Mouse (Mus musculus) liver, embryonic 14 days (tissue): Measurements from ENCODE around the gene Slc4a5. TPM values are rescaled to one million over a fixed set of nuclear protein-coding genes. Genes with fewer than 3 reads are reported as not detected.

ENCODE experiments used
- polyA plus RNA-seq: library from polyadenylated mRNA; depleted of rRNA; stranded (reverse); fragments of >200 nt; gene quantifications from 2 replicates; pipeline ENCODE4 v1.2.3, GENCODE M21; 2012; rRNA removed

The Slc4a5 gene
- 1.2 and 1.3 TPM in 2 replicates for polyA plus RNA-seq

GRCm38 (mm10) chr6:83219814-83220213 lies at the start of gene Slc4a5:
Slc4a5 (plus strand) TSS chr6:83219828.

GRCm38 (mm10) chr6:83325525-83326393 lies 106.1 kb downstream of the Slc4a5 start, which contains the start of the genes Mthfd2 and Mob1a:
Mthfd2 (minus strand) TSS chr6:83325908.
Mob1a (plus strand) TSS chr6:83326016.

GRCm38 (mm10) chr6:83348873-83349272 lies 129.2 kb downstream of the Slc4a5 start, which contains the start of gene Bola3:
Bola3 (plus strand) TSS chr6:83349147.

Other genes with a start within 250 kb of the Slc4a5 start
- gene Dok1, start 186.4 kb upstream of the Slc4a5 start, polyA plus RNA-seq, result 13.6 and 15.5 TPM in 2 replicates
- 1.2 and 1.5 TPM in 2 replicates for gene Loxl3, start 185.7 kb upstream of the Slc4a5 start, polyA plus RNA-seq
- gene Aup1, start 165.3 kb upstream of the Slc4a5 start, polyA plus RNA-seq, result 147 and 167 TPM in 2 replicates
- 71.6 and 81.9 TPM in 2 replicates for gene Htra2, start 164.6 kb upstream of the Slc4a5 start, polyA plus RNA-seq
- gene Dqx1, start 162.0 kb upstream of the Slc4a5 start, polyA plus RNA-seq, result 6.2 and 8.0 TPM in 2 replicates
- not detected in 2 replicates for gene Tlx2, start 149.5 kb upstream of the Slc4a5 start, polyA plus RNA-seq
- gene Pcgf1, start 142.0 kb upstream of the Slc4a5 start, polyA plus RNA-seq, result 18.8 and 20.7 TPM in 2 replicates
- 0.18 and 0.19 TPM in 2 replicates for gene Lbx2, start 133.5 kb upstream of the Slc4a5 start, polyA plus RNA-seq
- 1.0 and 1.1 TPM in 2 replicates for gene Ccdc142, start 118.2 kb upstream of the Slc4a5 start, polyA plus RNA-seq
- gene Gm42688, start 118.2 kb upstream of the Slc4a5 start, polyA plus RNA-seq, result 2.1 TPM in 2 replicates
- 55.1 and 55.3 TPM in 2 replicates for gene Mrpl53, start 110.8 kb upstream of the Slc4a5 start, polyA plus RNA-seq
- 32.2 and 34.8 TPM in 2 replicates for gene Mogs, start 104.3 kb upstream of the Slc4a5 start, polyA plus RNA-seq
- 23.2 and 27.5 TPM in 2 replicates for gene Wbp1, start 98.3 kb upstream of the Slc4a5 start, polyA plus RNA-seq
- gene Ino80b, start 94.4 kb upstream of the Slc4a5 start, polyA plus RNA-seq, result 11.3 and 11.9 TPM in 2 replicates
- gene Rtkn, start 84.4 kb upstream of the Slc4a5 start, polyA plus RNA-seq, result 9.4 and 10.2 TPM in 2 replicates
- gene Wdr54, start 63.4 kb upstream of the Slc4a5 start, polyA plus RNA-seq, result 0.29 and 0.36 TPM in 2 replicates
- 0.01 and 0.02 TPM in 2 replicates for gene 1700003E16Rik, start 63.4 kb upstream of the Slc4a5 start, polyA plus RNA-seq
- 20.0 and 20.7 TPM in 2 replicates for gene Dctn1, start 53.9 kb upstream of the Slc4a5 start, polyA plus RNA-seq
- 47.3 and 52.6 TPM in 2 replicates for gene Mthfd2, start 106.1 kb downstream of the Slc4a5 start, polyA plus RNA-seq
- 25.8 and 32.2 TPM in 2 replicates for gene Mob1a, start 106.2 kb downstream of the Slc4a5 start, polyA plus RNA-seq
- 87.6 and 91.5 TPM in 2 replicates for gene Bola3, start 129.3 kb downstream of the Slc4a5 start, polyA plus RNA-seq
- gene Tet3, start 239.3 kb downstream of the Slc4a5 start, polyA plus RNA-seq, result 2.9 and 3.7 TPM in 2 replicates